Mouse (Mus musculus) left cerebral cortex, postnatal 36 days (tissue): ENCODE measurements around the gene Anp32e. TPM values are rescaled to one million over a fixed set of nuclear protein-coding genes. Genes with fewer than 3 reads are reported as not detected.
"Not testable (repeated sequence)": the region's sequence is repeated elsewhere in the genome, so short reads cannot be mapped to it uniquely, and the experiment has no call there.

Source experiments
- DNase-seq, 2 experiments: peaks; one replicate each; pipeline ENCODE4 v3.0.0; 2021 to 2022; ENCODE audit warnings: low spot score in 2 of 2, mixed read lengths in 1 of 2
- intact Hi-C: fragments of 180-260 bp; cut with DNase I; formaldehyde crosslinking; loops from one replicate; pipeline ENCODE4 v1.15.1; 2025
- total RNA-seq, 2 experiments: library from RNA; stranded (reverse); gene quantifications; 2 replicates each; pipeline ENCODE4 v1.2.3; 2021

The Anp32e gene
- total RNA-seq, 2 experiments from 2014 or later: 87.9 to 91.2 TPM

DNA sequence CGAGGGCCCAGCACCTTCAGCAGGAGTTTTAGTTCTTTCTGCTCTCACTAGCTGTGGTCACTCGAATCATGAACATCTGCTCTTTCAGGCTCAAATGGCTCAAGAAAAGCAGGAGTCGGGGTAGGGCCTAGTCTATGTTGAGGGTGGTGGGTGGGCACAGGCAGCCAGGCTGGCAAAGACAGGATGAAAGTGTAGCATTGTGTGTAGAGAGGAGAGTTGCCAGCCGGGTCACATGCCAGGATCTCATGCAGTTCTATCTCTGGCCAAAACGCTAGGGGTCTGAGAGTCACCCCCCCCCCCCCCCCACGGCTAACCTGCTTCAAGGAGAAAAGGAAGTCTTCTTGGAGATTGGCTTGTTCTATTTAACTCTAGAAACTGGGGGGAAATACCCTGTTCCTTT, 26.4 kb upstream of the Anp32e start:
- no peak for DNase-seq
- intact Hi-C loops: no loop called here

DNA sequence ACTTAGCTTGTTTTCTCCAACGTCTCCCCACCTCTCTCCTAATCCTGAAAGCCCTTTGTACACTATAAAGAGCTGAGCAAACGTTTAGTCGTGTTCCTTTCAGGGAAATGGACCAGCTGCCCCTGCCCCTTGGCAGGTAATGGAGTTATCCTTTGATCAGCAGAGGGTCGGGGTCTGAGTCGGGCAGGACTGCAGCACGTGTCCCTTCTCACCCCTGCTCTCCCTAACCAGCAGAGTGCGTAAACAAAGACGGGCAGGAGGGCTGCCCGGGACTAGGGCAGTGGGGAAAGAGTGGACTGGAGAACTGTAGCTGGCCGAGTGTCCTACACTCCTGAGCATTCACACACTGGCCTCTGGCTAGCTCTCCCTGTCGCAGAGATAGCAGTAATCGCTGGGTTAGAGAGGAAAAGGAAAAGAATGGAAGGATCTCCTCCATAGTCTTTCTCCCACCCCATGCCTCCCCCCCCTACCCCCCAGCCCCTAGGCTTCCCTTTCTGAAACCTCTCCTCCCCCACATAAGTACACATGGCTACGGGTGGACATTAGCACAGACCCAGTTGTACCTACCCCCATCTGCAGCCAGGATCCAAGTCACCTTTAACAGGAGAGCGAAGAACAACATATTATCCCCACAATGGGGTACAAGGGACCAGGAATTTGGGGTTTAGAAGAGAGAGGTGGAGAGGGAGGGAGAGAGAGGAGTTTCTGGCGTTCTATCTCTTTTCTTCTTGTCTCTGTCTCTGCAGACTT, 25.1 kb upstream of the Anp32e start:
- DNase-seq: no peak
- intact Hi-C loops: no loop called here

DNA sequence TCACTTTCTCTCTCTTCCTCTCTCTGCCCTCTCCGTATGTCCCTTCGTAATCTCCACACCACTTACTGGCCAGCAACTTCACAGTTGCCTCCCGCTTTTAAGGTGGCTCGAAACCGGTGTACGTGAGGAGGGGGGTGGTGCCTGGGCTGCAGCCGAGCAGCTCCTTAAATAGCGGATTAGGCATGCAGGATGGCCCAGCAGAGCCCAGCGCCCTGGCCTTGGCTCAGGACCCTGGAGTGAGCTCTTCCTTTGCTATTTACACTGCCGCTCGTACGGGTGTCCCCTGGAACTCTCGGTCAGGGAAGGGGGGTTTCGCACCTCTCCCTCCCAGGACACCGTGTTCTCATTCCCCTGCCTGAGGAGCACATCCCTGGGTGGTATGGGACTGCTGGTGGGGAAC, 24.5 kb upstream of the Anp32e start, which contains the start of gene Car14:
Car14 (minus strand) TSS at position 124 of the 400 bp plus-strand sequence.
- intact Hi-C loops: no loop called here
- DNase-seq: no peak

DNA sequence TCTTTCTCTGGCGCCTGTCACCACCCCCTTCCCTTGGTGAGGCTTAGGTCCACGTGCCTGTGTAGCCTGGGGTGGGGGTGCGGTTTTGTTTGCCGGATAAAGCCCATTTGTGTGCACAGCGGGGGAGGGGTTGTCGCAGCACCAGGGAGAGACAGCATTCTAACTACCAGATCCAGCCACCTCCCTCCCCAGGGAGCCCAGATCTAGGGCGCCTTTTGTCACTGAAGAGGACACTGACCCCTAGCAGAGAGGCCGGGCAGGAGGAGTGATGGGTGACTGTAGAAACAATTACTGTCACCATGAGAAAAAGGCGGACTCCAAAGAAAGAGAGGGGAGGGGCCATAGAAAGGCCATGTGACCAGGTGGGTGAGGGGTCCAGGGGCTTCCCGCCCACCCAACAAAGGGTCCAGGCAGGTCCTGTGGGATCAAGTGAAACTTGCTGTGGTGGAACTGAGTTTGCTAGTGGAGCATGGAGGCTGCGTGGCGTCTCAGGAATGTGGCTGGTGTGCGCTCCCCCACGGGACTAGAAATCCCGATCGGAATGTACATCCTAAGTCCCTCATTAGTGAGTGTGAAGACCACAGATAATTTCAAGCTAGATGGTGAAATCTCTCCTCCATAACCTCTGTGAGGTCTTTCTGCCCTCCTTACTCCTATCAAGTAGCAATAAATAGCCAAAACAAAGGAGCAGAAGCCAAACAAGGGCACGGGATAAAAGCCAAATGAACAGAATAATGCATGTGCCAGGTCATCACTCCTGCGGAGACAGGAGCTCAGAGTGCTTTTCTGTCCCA, 23.7 kb upstream of the Anp32e start:
- intact Hi-C loops: no loop called here
- DNase-seq: no peak

DNA sequence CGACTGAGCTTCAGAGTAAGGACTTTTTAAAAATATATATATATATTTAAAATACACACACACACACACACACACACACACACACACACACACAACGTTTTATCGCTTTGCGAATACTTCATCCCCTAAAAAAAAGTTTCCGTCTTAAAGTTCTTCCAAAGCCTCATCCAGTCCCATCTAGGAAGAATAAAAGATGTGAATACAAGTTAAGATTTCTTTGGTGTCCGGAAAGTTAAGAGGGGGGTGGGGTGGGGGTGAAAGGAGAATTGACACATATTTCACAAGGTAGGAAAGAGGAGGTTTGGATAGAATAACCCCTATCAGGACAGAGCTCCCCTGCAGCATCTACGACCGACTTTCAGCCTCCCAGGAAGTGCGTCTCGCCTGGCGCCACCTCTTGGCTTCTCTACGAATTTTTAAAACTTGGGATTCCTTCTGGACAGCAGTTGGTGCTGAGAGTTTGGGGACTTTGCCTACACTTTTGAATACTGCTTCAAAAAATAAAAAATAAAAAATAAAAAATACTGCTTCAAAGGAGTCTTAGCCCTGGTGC, 23.0 kb upstream of the Anp32e start:
- DNase-seq: no peak
- intact Hi-C loops: loop anchor here (2.0 kb wide), 1 partner anchor 45 kb away; no protein-coding TSS in a partner anchor

DNA sequence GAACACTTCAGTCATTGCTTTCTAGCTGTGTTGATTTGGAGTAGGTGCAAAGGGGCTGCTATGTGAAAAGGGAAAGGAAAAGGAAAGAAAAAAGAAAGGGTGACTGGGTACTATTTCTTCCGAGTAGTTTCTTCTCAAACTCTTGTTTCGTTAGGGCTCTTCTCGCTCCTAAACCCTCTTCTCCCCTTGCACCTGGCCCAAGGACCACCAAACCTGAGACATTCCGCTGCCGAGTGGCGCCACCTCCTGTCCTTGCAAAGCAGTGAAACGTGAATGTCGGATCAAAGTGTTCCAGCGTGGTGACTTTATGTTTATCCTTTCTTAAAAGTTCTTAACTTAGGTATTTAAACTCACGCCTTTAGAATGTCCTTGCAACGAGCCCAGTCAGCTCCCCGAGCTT, 22.2 kb upstream of the Anp32e start:
- DNase-seq: no peak
- intact Hi-C loops: loop anchor here (1.0 to 2.0 kb wide), 2 partner anchors 25 to 46 kb away; partner anchors contain the start of gene Ciart

DNA sequence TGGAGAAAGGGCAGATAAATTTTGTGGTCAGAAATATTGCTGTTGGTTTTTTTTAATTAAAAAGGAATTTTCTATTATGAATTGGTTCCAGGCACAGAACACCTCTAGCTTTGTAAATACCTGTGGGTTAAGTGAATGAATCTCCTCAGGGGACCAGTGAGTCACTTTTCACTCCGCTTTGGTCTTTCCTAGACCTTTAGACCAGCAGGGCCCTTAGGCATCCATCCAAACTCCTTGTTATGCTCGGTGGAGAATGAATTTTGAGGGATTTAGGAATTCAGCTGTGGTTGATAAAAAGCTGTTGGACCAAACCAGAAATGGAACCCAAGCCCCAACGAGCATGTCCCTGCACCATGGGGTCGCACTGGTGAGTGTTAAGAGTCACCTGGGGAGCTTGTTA, 21.4 kb upstream of the Anp32e start:
- intact Hi-C loops: loop anchor here (1.0 to 2.0 kb wide), 2 partner anchors 25 to 47 kb away; partner anchors contain the start of gene Ciart
- DNase-seq: no peak

DNA sequence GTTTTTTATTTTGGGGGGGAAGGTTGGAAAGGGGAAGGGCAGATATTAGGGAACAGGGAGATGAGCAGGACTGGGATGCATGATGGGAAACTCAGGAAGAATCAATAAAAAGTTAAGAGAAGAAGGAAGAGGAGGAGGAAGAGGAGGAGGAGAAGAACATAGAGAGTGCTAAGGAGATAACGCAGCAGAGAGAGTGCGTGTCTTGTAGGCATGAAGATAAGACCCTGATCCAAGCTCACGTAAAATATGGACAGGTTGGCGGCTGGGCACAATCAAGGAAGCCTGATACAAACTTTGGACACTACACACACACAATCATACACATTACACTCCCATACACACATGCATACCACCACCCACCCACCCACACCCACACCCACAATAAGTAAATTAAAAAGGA, 14.3 kb upstream of the Anp32e start:
- no peak for DNase-seq
- intact Hi-C loops: no loop called here

DNA sequence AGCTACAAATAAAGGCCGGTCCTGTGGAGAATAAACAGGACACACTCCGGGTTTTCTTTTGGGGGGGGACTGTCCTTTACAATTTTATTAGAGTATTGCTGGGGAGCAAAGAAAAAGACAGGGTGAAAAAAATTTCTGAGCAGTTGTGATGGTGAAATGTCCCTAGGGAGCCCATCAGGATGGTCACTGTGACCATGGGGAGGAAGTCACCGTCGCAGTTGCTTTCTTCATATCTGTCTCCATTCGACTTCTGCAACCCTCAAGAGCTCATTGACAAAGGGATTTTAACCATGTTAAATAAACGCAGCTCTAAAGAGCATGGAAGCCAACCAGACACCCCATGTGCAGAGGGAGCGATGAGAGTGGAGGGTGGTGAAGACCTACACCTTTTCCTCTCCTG, 12.3 kb upstream of the Anp32e start:
- intact Hi-C loops: no loop called here
- no peak for DNase-seq

DNA sequence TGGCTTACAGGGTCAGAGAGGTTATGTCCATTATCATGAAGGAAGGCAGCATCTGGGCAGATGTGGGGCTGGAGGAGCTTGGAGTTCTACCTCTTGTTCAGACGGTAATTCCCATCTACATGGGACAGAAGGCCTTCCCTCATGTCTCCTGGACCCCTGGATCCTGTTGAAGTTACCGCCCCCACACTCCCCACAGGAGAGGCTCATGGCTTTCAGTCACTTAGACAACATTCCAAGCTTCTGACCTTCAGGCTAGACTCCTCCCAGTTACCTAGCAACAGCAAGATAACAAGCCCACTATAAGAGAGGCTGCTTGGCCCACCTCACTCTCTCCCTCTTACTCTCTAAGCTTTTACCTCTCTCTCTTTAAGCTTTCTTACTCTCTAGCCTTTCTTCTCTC, 8.5 kb upstream of the Anp32e start:
- intact Hi-C loops, DNase-seq: not testable (repeated sequence)

DNA sequence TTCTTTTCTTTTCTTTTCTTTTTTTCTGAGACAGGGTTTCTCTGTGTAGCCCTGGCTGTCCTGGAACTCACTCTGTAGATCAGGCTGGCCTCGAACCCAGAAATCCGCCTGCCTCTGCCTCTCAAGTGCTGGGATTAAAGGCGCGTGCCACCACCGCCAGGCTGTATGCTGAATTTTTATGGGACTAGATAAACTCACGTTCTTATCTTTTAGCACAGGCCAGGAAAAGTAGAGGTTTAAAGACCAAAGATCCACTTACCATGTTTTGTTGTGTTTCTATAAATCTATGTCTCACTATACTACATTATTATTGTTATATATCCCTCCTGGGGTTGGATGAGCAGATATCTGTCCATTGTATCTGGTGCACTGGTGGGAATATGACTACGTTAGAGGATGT, 5.6 kb upstream of the Anp32e start:
- intact Hi-C loops, DNase-seq: not testable (repeated sequence)

DNA sequence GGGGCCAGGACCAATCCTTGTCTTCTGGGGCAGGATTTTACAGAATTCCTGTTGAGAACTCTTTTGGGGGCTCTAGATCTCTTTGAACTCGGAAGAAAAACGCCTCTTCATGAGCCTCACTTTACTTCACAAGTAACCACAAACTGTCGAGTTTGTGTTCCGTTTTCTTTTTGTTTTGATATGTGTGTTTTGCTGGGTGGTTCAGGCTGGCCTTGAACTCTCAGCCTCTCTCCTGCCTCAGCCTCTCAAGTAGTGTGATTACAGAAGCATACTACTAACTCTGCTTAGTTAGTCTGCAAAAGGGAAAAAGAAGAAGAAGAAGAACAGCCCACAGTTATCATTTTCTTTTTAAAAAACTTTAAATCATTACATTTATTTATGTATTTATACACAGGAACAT, 4.9 kb upstream of the Anp32e start:
- intact Hi-C loops: no loop called here
- DNase-seq: no peak

DNA sequence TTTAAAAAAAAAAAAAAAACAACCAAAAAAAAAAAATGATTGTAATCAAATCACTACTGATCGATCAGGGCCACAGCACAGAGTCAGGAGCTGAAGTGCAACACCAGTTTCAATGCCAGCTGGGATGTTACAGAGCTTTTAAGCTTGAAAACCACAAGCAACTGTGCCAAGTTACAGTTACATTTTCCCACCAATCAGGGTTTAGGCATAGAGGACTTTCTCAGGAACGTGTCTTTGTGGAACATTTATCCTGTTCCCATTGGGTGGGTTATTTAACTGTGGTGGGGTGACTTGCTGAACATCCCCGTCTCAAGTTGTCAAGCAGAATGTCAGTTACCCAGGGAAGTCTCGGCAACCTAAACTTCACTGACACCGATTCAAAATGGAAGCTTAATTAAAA, 4.0 kb upstream of the Anp32e start:
- DNase-seq: no peak
- intact Hi-C loops: no loop called here

DNA sequence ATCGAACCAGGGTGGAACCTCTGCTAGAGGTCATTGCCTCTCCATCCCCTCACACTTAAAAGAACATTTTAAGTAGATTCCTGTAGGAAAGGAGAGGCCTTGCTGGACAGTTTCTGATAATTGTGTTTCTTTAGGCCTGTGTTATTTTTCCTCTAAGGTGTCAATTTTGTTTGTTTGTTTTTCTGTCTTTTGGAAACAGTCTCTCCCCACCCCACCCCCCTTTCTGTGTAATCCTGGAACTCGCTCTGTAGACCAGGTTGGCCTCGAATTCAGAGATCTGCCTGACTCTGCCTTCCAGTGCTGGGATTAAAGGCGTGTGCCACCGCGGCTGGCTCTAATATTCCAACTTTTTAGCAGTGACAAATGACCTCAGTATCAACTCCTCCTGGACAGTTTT, 787 bp upstream of the Anp32e start:
- no peak for DNase-seq
- intact Hi-C loops: no loop called here

DNA sequence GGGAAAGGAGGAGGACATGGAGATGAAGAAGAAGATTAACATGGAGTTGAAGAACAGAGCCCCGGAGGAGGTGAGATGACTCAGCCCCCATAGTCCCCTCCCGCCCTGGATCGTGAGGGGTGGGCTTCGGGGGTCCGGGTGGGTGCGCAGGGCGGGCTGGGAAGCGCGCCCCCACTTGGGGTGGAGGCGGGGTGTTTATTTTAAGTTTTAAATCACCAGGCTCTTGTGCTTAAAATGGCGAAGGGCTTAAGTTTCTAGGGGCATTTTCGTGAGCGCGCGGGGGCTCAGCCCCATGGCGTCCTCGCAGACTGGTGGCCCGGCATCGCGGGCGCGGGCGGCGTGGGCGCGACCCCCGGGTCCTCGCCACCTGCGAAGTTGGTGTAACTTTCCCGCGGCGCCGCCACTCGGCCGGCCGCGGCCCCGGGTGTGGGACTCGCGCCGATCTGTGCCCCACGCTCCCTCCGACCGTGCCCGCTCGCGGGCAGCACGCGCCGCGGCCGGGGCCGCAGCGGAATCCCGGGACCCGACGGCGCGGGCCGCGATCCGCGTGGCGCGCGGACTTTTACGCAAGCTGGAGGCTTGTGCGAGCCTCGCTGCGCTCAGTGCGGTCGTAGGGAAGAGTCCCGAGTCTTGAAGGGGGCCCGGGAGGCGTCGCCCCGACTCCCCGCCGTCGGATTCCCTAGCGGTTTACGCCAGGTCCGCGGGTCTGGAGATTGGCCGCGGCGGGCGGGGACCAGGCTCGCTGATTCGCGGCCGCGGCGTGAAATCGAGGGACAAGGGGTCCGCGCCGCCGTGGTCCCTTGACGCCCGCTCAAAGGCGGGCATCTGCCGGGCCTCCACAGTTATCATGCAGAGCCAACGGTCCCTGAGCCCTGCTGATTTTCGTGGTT, 780 bp downstream of the Anp32e start:
- peak; percentile 31 to 51 for DNase-seq
- intact Hi-C loops: loop anchor here (1.0 kb wide), 2 partner anchors 37 to 48 kb away; partner anchors contain the start of genes Aph1a and Ciart

DNA sequence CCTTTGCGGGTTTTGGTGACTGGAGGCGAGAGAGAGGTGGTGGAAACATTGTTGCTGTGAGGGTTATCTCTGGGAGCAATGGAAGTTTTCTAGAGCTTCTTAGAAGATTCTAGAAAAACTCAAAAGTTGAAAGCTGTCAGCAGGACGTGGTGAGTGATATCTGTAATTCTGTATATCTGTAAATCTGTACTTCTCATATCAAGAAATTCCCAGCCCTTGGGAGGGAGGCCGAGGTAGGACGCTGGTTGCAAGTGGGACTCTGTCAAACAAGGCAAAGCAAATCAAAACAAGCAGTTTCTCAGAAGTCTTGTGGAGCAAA, 1.4 kb downstream of the Anp32e start:
- DNase-seq: no peak
- intact Hi-C loops: no loop called here

DNA sequence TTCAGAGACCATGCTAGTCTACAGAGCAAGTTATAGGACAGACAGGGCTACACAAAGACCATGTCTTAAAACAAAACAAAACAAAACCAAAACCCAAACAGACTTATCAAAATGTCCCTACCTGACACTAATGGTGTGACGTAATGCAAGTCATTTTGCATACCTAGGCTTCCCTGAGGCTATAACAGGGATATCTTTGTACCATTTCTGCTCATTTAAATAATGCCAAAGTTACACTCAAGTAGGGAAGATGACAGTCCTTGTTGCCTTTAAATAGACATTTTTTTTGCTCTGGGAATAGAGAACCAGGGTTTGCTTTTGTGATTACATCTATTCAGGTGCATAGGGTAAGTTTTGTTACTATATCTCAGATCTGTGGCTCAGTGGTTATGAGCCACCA, 2.4 kb downstream of the Anp32e start:
- intact Hi-C loops: no loop called here
- DNase-seq: no peak

DNA sequence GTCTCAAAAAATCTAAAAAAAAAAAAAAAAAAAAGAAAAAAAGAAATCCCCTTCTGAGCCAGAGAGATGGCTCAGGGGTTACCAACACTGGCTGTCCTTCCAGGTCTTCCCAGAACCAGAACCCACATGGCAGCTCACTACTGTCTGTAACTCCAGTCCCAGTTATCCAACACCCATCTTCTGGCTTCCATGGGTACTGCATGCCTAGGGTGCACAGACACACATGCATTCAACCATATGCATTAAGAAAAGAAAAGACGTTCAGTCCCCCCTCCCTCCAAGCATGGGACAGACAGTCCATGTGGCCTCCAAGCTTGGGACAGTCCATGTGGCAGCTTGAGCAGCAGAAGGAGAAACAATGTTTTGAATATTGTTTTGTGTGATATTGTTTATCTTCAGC, 3.1 kb downstream of the Anp32e start:
- intact Hi-C loops: no loop called here
- no peak for DNase-seq

DNA sequence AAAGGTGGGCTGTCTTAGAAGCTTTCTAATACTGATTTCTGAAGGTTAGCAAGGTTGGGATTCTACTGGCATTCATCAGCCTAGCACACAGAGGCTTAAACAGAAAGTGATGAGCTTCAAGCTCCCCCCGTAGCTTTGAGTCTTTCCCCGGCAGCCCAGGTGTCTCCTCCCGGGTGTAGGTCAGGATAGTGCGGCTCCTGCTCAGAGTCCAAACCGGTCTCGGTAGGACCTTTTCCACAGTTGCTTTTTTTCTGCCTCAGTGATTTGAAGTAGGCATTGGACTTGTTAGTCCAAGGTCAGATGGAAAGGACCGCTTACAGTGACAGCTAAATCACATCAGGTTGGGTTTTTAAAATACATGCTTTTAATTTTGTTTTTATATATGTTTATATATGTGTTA, 3.5 kb downstream of the Anp32e start:
- intact Hi-C loops: no loop called here
- no peak for DNase-seq
